Mouse (Mus musculus) Muller cell, postnatal 12 days (primary cell): Measurements from ENCODE around the gene Fam43b.
A peak's percentile ranks its signal among the peaks of the same experiment; 100 is the strongest.

Source experiments
- DNase-seq: peaks from one replicate; pipeline ENCODE4 v3.0.0-alpha.2; 2015; ENCODE audit errors: inconsistent ontology term

Gene Fam43b

DNA sequence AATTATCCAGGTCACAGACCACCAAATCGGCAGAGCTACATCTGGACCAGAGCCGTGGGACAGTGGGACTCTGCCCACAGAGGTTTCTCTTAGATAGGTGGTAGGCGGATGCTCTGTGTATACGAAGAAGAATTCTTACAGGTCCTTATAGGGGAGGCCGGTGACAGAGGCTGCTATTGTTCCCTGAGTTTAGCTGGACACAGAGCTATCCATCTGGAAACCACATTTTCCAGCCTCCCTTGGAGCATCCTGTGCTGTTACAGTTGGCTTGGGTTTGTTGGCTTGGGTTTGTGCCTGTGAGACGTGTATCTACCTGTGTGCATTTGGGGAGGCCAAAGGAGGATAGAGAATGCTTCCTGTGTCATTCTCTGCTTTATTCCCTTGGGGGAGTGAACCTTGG, 43.6 kb downstream of the Fam43b start:
- no peak for DNase-seq

DNA sequence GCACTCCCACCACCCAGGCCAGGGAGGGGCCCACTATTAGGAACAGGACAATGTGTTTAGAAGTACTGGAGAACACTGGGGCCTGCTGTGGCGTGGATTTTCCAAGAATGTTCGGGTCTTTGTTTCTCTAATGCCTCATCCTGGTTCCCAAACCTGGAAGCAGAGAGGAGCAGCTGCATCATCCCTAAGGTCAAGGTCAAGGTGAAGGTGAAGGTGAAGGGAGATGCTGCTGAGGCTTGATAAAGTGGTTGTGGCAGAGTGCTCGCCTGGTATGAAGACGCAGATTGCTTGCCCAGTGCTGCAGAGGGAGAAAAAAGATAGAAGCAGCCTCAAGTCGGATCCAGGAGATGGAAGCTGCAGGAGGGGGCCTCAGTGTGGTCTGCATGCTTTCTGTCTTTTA, 44.5 kb downstream of the Fam43b start:
- no peak for DNase-seq

DNA sequence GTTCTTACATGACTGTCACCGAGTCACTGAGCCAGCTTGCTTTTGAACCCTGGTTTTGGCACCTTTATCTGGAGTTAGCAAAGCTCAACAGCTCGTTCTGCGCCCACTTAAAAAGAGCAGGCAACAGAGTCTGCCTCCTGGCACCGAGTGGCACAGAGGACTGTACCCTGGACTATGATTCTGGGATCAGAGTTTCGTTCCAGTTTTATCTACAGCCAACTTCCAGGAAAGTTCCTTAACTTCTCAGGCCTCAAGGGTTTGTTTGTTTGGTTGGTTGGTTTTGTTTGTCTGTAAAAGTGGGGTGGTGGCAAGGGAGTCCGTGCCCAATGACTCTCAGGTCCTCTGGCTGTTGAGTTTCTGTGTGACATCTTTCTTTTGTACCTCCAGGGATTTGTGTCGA, 47.6 kb downstream of the Fam43b start:
- DNase-seq = no peak

GRCm38 (mm10) chr4:138347280-138347679, 49.0 kb downstream of the Fam43b start:
- no peak for DNase-seq

DNA sequence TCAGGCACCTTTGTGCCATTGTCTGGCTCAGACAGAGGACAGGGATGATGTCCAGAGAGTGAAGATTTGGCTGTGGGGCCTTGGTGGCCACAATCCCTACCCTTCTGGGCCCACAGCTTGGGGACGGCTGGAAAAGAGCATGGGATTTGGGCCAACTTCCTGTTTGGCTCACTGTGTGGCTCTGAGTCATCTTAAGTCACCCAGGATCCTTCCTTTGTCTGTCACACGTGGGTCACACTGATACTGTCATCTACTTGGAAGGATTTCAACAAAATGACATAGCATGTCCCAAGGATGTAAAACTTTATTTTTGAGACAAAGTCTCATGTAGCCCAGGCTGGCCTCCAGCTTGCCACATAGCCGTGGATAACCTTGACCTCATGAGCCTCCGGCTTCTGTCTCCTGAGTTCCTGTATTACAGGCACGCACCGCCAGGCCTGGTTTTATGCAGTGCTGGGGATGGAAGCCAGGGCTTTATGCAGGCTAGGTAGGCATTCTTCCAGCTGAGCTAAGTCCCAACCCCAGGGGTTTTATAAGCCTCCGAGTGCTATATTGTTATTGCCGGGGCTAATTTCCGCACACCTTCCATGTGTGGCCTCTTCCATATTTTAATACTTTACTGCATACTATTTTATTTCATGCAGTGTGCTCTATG, 51.3 kb downstream of the Fam43b start:
- peak; percentile 63 for DNase-seq
